Mouse (Mus musculus): ENCODE data around the gene Xpr1. TPM values are rescaled to one million over a fixed set of nuclear protein-coding genes. Genes with fewer than 3 reads are reported as not detected.

Gene Xpr1
- total and polyA plus RNA-seq, 3 experiments: 6.2 to 67.8 (median 12.2) TPM

GRCm38 (mm10) chr1:155232385-155232784 lies 184.8 kb downstream of the Xpr1 start:
- H3K36me3 ChIP-seq (ENCODE audit: control insufficient read depth in 1 of 2, insufficient read depth in 2 of 2, low read length in 2 of 2): no peaks in the 10 kb centered on the region; a peak in 1 of 4 replicates
- H3K4me3 ChIP-seq (ENCODE audit: control insufficient read depth in 1 of 2, insufficient read depth in 1 of 2, low read depth in 2 of 2, low read length in 2 of 2): no peak overlapping the region
- DNase-seq (ENCODE audit: low read depth, low spot score): no peak
- H3K27ac ChIP-seq (ENCODE audit: control insufficient read depth, low read depth, low read length): no peak overlapping the region
- no peaks in the 10 kb centered on the region; a peak in 1 of 4 replicates for H3K27me3 ChIP-seq (ENCODE audit: control insufficient read depth in 1 of 2, insufficient read depth in 2 of 2, low read length in 2 of 2)
- TF ChIP-seq RCOR1 (IDR thresholded peaks at IDR 0.05; ENCODE audit: low read depth, low read length) (no peak), NELFE (IDR thresholded peaks at IDR 0.05; ENCODE audit: low read depth, low read length) (no peak), BHLHE40 (IDR thresholded peaks at IDR 0.05; ENCODE audit: borderline replicate concordance, low read depth, low read length) (no peak), USF2 (IDR thresholded peaks at IDR 0.05; ENCODE audit: borderline replicate concordance in 1 of 2, insufficient read depth in 1 of 2, low read depth in 1 of 2, low read length in 2 of 2) (no peak), ZNF384 (IDR thresholded peaks at IDR 0.05; ENCODE audit: low read depth, low read length) (no peak), USF1 (IDR thresholded peaks at IDR 0.05; ENCODE audit: low read depth, low read length) (no peak), MAZ (IDR thresholded peaks at IDR 0.05; ENCODE audit: low read depth, low read length) (no peak)
- H3K4me1 ChIP-seq (ENCODE audit: control insufficient read depth in 1 of 2, insufficient read depth in 2 of 2, low read length in 2 of 2): peaks cover 2 to 13% of the 10 kb centered on the region in 2 experiments; a peak in 3 of 4 replicates
- no peak overlapping the region for H3K9ac ChIP-seq (ENCODE audit: control insufficient read depth, low read depth, low read length, poor library complexity, severe bottlenecking)
- no peaks in the 10 kb centered on the region for H3K9me3 ChIP-seq (replicated peaks; ENCODE audit: insufficient read depth, low read length)
- H3K79me2 ChIP-seq (ENCODE audit: control insufficient read depth, insufficient read depth, low read length, poor library complexity): no peaks in the 10 kb centered on the region

GRCm38 (mm10) chr1:155229464-155230411 lies 187.5 kb downstream of the Xpr1 start:
- TF ChIP-seq MYC (IDR thresholded peaks at IDR 0.05; ENCODE audit: low read depth, low read length) (no peak), POLR2AphosphoS2 (IDR thresholded peaks at IDR 0.05; ENCODE audit: low read length) (no peak), RAD21 (IDR thresholded peaks at IDR 0.05; ENCODE audit: low read depth, low read length) (no peak), UBTF (IDR thresholded peaks at IDR 0.05; ENCODE audit: borderline replicate concordance, insufficient read depth, low read depth, low read length) (no peak), MAZ (IDR thresholded peaks at IDR 0.05; ENCODE audit: low read depth, low read length) (no peak), NRF1 (IDR thresholded peaks at IDR 0.05; ENCODE audit: insufficient read depth, low read depth, low read length, poor library complexity, severe bottlenecking) (no peak), ZC3H11A (IDR thresholded peaks at IDR 0.05; ENCODE audit: low read depth, low read length) (no peak), E2F4 (IDR thresholded peaks at IDR 0.05; ENCODE audit: borderline replicate concordance, low read depth, low read length) (no peak), MXI1 (IDR thresholded peaks at IDR 0.05; ENCODE audit: low read depth, low read length) (no peak), BHLHE40 (IDR thresholded peaks at IDR 0.05; ENCODE audit: borderline replicate concordance, low read depth, low read length) (no peak), ELF1 (IDR thresholded peaks at IDR 0.05; ENCODE audit: low read depth, low read length) (no peak), MAFK (IDR thresholded peaks at IDR 0.05; ENCODE audit: borderline replicate concordance, low read depth, low read length) (no peak), JUND (IDR thresholded peaks at IDR 0.05; ENCODE audit: low read depth, low read length) (no peak), CHD2 (IDR thresholded peaks at IDR 0.05; ENCODE audit: low read length) (no peak), NELFE (IDR thresholded peaks at IDR 0.05; ENCODE audit: low read depth, low read length) (no peak), MAX (IDR thresholded peaks at IDR 0.05; ENCODE audit: low read length) (no peak), RCOR1 (IDR thresholded peaks at IDR 0.05; ENCODE audit: low read depth, low read length) (no peak), GABPA (IDR thresholded peaks at IDR 0.05; ENCODE audit: low read depth, low read length) (no peak)
- Histone ChIP-seq H3K4me3 (ENCODE audit: control insufficient read depth in 1 of 2, insufficient read depth in 1 of 2, low read depth in 2 of 2, low read length in 2 of 2) (no peak overlapping the region), H3K36me3 (ENCODE audit: control insufficient read depth in 1 of 2, insufficient read depth in 2 of 2, low read length in 2 of 2) (no peaks in the 10 kb centered on the region), H3K9me3 (replicated peaks; ENCODE audit: insufficient read depth, low read length) (no peaks in the 10 kb centered on the region), H3K27me3 (ENCODE audit: control insufficient read depth in 1 of 2, insufficient read depth in 2 of 2, low read length in 2 of 2) (no peaks in the 10 kb centered on the region; a peak in 1 of 4 replicates), H3K79me2 (ENCODE audit: control insufficient read depth, insufficient read depth, low read length, poor library complexity) (no peaks in the 10 kb centered on the region), H3K9ac (ENCODE audit: control insufficient read depth, low read depth, low read length, poor library complexity, severe bottlenecking) (no peak overlapping the region), H3K4me1 (ENCODE audit: control insufficient read depth in 1 of 2, insufficient read depth in 2 of 2, low read length in 2 of 2) (no peaks in the 10 kb centered on the region), H3K27ac (ENCODE audit: control insufficient read depth, low read depth, low read length) (no peak overlapping the region)
- no peak for DNase-seq (ENCODE audit: low read depth, low spot score)
